Mouse (Mus musculus): Measurements from ENCODE around the gene March10. TPM values are rescaled to one million over a fixed set of nuclear protein-coding genes. Genes with fewer than 3 reads are reported as not detected.

March10 gene
- polyA plus RNA-seq, 1 experiment from 2014 or later: not detected

GRCm38 (mm10) chr11:105482747-105483146, 26.2 kb upstream of the March10 start:
- Histone ChIP-seq H3K9me3 (ENCODE audit: control insufficient read depth) (no peaks in the 10 kb centered on the region), H3K27me3 (replicated peaks; ENCODE audit: control insufficient read depth, insufficient read depth, low read length) (no peaks in the 10 kb centered on the region), H3K4me2 (replicated peaks; ENCODE audit: low read depth) (no peak overlapping the region), H3K9ac (ENCODE audit: low read depth, low read length) (no peak overlapping the region), H3K27ac (ENCODE audit: low read depth, low read length) (no peak overlapping the region), H3K4me1 (replicated peaks; ENCODE audit: control insufficient read depth, insufficient read depth, low read length) (no peaks in the 10 kb centered on the region), H3K36me3 (ENCODE audit: control insufficient read depth, insufficient read depth) (no peaks in the 10 kb centered on the region), H3K4me3 (ENCODE audit: low read depth, low read length) (no peak overlapping the region)
- no peak for TF ChIP-seq CTCF (IDR thresholded peaks at IDR 0.05; ENCODE audit: low read depth)
- 64% methylated on average over 2 of the region's 2 CpGs for WGBS
- no peak for ATAC-seq

- WGBS: 64% methylated on average over 2 of the region's 2 CpGs
- no peak for ATAC-seq
Observed at GRCm38 (mm10) chr11:105474746-105475145, 18.2 kb upstream of the March10 start.

GRCm38 (mm10) chr11:105474352-105474736, 17.8 kb upstream of the March10 start:
- Histone ChIP-seq H3K4me2 (replicated peaks; ENCODE audit: low read depth) (no peak overlapping the region), H3K27ac (ENCODE audit: low read depth, low read length) (no peak overlapping the region), H3K9me3 (ENCODE audit: control insufficient read depth) (no peaks in the 10 kb centered on the region), H3K27me3 (replicated peaks; ENCODE audit: control insufficient read depth, insufficient read depth, low read length) (no peaks in the 10 kb centered on the region), H3K4me3 (ENCODE audit: low read depth, low read length) (no peak overlapping the region), H3K36me3 (ENCODE audit: control insufficient read depth, insufficient read depth) (no peaks in the 10 kb centered on the region), H3K4me1 (replicated peaks; ENCODE audit: control insufficient read depth, insufficient read depth, low read length) (0 out of 2 replicates have a peak, but pooled peaks cover 2% of the 10 kb centered on the region), H3K9ac (ENCODE audit: low read depth, low read length) (no peak overlapping the region)
- no peak for ATAC-seq
- no peak for TF ChIP-seq CTCF (IDR thresholded peaks at IDR 0.05; ENCODE audit: low read depth)
- 67% methylated on average over 6 of the region's 6 CpGs for WGBS

More at GRCm38 (mm10) chr11:105474746-105475145, 18.2 kb upstream of the March10 start:
- Histone ChIP-seq H3K4me2 (replicated peaks; ENCODE audit: low read depth) (no peak overlapping the region), H3K9ac (ENCODE audit: low read depth, low read length) (no peak overlapping the region), H3K9me3 (ENCODE audit: control insufficient read depth) (no peaks in the 10 kb centered on the region), H3K27ac (ENCODE audit: low read depth, low read length) (no peak overlapping the region), H3K4me1 (replicated peaks; ENCODE audit: control insufficient read depth, insufficient read depth, low read length) (no peaks in the 10 kb centered on the region), H3K4me3 (ENCODE audit: low read depth, low read length) (no peak overlapping the region), H3K36me3 (ENCODE audit: control insufficient read depth, insufficient read depth) (no peaks in the 10 kb centered on the region), H3K27me3 (replicated peaks; ENCODE audit: control insufficient read depth, insufficient read depth, low read length) (no peaks in the 10 kb centered on the region)
- TF ChIP-seq CTCF (IDR thresholded peaks at IDR 0.05; ENCODE audit: low read depth): no peak

- Histone ChIP-seq H3K4me2 (replicated peaks; ENCODE audit: low read depth) (no peak overlapping the region), H3K9me3 (ENCODE audit: control insufficient read depth) (no peaks in the 10 kb centered on the region), H3K9ac (ENCODE audit: low read depth, low read length) (no peak overlapping the region), H3K4me1 (replicated peaks; ENCODE audit: control insufficient read depth, insufficient read depth, low read length) (0 out of 2 replicates have a peak, but pooled peaks cover 2% of the 10 kb centered on the region), H3K27me3 (replicated peaks; ENCODE audit: control insufficient read depth, insufficient read depth, low read length) (no peaks in the 10 kb centered on the region), H3K4me3 (ENCODE audit: low read depth, low read length) (no peak overlapping the region), H3K27ac (ENCODE audit: low read depth, low read length) (no peak overlapping the region), H3K36me3 (ENCODE audit: control insufficient read depth, insufficient read depth) (no peaks in the 10 kb centered on the region)
- no peak for ATAC-seq
- no peak for TF ChIP-seq CTCF (IDR thresholded peaks at IDR 0.05; ENCODE audit: low read depth)
- WGBS: 51% methylated on average over 5 of the region's 5 CpGs
Observed at GRCm38 (mm10) chr11:105473716-105474351, 17.3 kb upstream of the March10 start.

GRCm38 (mm10) chr11:105472610-105473009, 16.1 kb upstream of the March10 start:
- 77% methylated on average over 4 of the region's 4 CpGs for WGBS
- Histone ChIP-seq H3K36me3 (ENCODE audit: control insufficient read depth, insufficient read depth) (no peaks in the 10 kb centered on the region), H3K4me3 (ENCODE audit: low read depth, low read length) (no peak overlapping the region), H3K27me3 (replicated peaks; ENCODE audit: control insufficient read depth, insufficient read depth, low read length) (no peaks in the 10 kb centered on the region), H3K27ac (ENCODE audit: low read depth, low read length) (no peak overlapping the region), H3K4me2 (replicated peaks; ENCODE audit: low read depth) (no peak overlapping the region), H3K9me3 (ENCODE audit: control insufficient read depth) (no peaks in the 10 kb centered on the region), H3K9ac (ENCODE audit: low read depth, low read length) (no peak overlapping the region), H3K4me1 (replicated peaks; ENCODE audit: control insufficient read depth, insufficient read depth, low read length) (0 out of 2 replicates have a peak, but pooled peaks cover 2% of the 10 kb centered on the region)
- no peak for ATAC-seq
- TF ChIP-seq CTCF (IDR thresholded peaks at IDR 0.05; ENCODE audit: low read depth): no peak

- TF ChIP-seq CTCF (IDR thresholded peaks at IDR 0.05; ENCODE audit: low read depth): no peak
- H3K4me1 ChIP-seq (replicated peaks; ENCODE audit: control insufficient read depth, insufficient read depth, low read length): 0 out of 2 replicates have a peak, but pooled peaks cover 2% of the 10 kb centered on the region
- H3K36me3 ChIP-seq (ENCODE audit: control insufficient read depth, insufficient read depth): no peaks in the 10 kb centered on the region
- WGBS: 93% methylated on average over 4 of the region's 4 CpGs
- H3K27me3 ChIP-seq (replicated peaks; ENCODE audit: control insufficient read depth, insufficient read depth, low read length): no peaks in the 10 kb centered on the region
- H3K27ac ChIP-seq (ENCODE audit: low read depth, low read length): no peak overlapping the region
- no peak overlapping the region for H3K9ac ChIP-seq (ENCODE audit: low read depth, low read length)
- no peak overlapping the region for H3K4me3 ChIP-seq (ENCODE audit: low read depth, low read length)
- no peak overlapping the region for H3K4me2 ChIP-seq (replicated peaks; ENCODE audit: low read depth)
- ATAC-seq: no peak
- no peaks in the 10 kb centered on the region for H3K9me3 ChIP-seq (ENCODE audit: control insufficient read depth)
Observed at GRCm38 (mm10) chr11:105470896-105471295, 14.4 kb upstream of the March10 start.
